Mouse (Mus musculus): ENCODE data around the gene Peak1.
A peak's percentile ranks its signal among the peaks of the same experiment; 100 is the strongest.

Gene Peak1

DNA sequence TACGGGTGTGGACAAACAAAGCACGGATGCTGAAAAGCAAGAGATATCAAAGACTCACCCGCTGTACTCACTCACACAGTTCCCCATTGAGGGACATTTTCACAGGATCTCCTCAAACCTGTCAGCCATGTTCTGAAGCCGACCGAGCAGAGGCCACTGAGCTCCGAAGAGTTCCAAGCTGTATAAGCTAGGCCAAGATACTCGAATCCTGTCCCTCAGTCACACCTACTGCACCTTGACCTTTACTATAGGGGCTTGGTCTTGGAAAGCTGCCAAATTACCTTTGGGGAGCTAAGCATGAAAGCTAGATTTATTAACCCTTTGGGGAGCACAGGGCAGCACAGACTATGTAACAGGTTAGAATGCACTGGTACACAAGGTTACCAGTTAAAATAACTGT is 174.0 kb downstream of the Peak1 start:
- no peak for DNase-seq

DNA sequence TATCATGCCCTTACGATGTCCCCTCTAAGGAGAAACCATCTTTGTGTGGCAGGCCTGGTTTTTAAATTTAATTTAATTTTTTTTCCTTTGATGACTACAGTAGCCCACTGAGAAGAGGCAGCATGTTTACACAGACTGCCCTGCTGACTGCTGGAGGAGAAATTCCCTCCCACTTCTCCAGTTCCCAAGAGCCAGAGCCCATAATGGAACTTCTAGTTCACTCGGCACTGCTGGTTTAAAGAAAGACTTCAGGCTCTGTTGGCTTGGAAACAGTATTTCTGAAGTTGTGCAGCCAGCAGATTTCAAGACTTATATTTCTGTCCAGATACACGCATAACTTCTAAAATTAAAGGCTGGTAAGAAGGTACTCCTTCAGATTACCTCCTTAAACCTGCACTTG is 175.2 kb downstream of the Peak1 start:
- DNase-seq = no peak

DNA sequence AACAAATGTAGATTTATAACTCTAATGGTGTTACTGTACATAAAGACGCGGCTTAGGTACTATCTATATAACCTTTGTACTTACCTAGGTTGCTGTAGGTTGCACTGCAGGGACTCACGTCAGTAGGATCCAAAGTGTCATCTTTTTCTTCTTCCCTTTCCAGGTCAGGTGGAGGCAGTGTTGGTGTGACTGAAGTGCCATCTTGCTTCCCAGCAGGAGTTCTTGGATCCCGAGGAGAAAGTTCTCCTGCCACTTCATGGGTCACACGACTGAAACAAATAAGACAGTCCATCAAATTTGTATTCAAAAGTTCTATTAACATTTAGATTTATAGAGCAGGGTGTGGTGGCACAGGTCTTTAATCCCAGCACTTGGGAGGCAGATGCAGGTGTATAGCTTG is 176.8 kb downstream of the Peak1 start:
- no peak for DNase-seq

DNA sequence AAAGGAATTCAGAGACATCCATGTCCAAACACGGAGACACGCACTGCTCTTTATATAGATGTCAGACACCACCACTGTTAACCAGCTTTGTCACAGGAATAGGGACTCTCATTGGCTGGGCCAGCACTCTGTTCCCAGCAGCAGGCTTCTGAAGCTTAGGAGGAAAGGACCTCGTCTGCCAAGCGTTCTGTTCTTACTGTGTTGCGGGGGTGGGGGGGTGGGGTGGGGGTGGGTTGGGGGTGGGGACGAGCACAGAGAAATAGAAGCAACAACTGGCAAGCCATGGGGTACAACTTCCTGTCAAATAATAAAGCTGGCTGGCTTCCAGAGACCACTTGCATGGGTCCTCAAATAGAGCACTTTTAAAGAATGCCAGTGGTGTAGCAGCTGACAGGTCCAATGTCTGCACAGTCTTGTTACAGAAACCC is 182.0 kb downstream of the Peak1 start:
- no peak for DNase-seq

DNA sequence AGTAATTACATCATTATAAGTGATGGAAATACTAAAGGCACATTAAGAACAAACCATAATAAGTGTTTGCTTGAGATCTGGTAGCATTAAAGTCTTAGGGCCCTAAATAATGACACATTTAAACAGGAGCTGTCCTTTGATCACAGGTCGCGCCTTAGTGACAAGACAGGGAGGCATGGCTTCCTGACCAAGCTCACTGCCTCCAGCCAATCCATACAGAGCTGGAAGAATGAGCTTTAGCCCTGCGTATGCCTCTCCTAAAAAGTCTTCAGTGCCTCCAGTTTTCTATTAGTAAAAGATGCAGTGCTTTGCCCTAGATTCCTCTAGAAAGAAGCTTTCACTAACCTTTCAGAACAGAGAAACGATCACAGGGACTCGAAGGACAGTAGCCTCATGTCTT is 182.6 kb downstream of the Peak1 start:
- DNase-seq = no peak

DNA sequence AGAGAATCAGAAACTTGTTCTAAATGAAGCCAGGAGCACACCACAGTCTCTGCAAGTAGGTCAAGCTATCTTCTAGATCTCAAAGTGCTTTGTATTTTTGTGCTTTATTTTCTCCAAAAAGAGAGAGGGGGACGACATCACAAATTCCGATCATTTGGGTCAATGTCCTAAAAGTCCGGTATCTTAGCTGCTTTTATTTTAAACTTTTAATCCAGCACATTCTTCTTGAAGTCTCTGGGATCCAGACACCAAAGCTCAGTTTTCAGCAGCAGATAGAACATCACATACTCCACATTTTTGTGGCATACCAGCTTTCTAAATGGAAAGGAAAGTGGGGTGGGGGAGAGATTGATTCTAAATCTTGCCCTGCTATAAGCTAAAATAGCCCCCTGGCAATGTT is 183.3 kb downstream of the Peak1 start:
- no peak for DNase-seq

- DNase-seq = no peak
Measured at GRCm38 (mm10) chr9:56233316-56233715, 184.6 kb downstream of the Peak1 start.

DNA sequence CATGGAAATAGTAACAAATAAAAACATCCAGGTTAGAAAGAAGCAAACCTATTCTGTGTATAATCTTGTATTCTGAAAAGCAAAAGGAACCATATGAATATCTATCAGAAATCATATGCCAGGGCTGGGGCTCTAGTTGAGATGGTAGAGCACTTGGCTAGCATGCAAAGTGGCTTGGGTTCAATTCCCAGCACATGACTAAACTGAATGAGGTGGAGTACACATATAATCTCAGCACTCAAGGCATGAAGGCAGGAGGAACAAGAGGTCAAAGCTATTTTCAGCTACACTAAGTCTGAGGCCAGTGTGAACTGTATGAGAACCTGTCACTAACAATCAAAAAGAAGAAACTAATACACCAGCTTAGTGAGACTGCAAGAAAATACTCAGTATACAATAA is 187.0 kb downstream of the Peak1 start:
- DNase-seq = no peak

DNA sequence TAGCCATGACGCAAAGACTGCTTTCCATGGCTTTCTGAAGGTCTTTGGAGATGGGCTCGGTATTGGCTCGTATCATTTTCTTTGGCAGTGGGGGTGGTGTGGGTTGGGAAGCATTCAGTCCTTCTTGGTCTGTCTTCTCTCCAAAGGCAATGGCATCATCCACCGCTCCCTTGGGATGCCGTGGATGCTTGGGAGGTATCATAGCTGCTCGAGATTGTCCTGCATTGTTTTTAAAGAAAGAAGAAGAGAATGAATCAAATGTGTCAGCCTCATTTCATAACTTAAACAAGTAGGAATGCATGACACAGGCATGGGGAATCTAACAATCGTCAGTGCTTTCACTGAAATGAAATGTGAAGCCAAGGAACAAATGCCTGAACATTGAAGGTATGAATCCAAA is 190.2 kb downstream of the Peak1 start:
- DNase-seq = no peak

GRCm38 (mm10) chr9:56223429-56224051 is 194.3 kb downstream of the Peak1 start:
- DNase-seq = peak; percentile 51 to 85

GRCm38 (mm10) chr9:56218860-56219259 is 199.0 kb downstream of the Peak1 start:
- DNase-seq = no peak

DNA sequence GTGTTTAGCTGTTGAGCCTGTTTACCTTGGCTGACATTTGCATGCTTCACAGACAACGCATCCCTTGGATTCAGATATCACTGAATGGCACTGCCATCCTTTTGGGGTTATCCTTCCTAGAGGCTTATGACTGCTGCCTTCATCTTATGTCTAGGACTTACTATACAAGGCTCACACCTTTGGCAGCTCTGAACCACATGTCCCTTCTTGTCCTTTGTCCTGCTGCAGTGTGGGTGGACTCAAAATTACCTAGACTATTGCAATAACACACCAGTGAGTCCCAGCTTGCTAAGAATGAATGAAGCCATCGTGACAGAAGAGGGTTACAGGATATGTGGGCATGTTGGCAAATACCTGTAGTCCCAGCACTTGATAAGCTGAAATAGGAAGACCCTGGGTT is 199.8 kb downstream of the Peak1 start:
- DNase-seq = no peak

DNA sequence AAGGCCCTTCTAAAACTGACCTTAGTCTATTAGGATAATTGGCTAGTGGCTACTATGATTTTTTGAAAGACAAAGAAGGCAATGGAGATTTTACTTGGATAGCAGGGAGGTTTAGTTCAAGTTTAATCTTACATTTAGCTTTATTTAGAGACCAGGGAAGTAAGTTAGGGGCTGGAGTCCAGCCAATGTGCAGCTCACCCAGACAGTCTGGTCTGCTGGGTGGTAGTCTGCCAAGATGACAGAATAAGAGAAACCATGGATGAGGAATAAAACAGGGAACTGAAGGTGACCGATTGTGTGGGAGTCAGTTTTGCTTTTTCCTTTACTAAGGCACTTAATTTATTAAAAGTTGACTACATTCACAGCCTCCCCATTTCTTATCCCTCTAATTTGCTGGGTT is 200.5 kb downstream of the Peak1 start:
- DNase-seq = no peak

DNA sequence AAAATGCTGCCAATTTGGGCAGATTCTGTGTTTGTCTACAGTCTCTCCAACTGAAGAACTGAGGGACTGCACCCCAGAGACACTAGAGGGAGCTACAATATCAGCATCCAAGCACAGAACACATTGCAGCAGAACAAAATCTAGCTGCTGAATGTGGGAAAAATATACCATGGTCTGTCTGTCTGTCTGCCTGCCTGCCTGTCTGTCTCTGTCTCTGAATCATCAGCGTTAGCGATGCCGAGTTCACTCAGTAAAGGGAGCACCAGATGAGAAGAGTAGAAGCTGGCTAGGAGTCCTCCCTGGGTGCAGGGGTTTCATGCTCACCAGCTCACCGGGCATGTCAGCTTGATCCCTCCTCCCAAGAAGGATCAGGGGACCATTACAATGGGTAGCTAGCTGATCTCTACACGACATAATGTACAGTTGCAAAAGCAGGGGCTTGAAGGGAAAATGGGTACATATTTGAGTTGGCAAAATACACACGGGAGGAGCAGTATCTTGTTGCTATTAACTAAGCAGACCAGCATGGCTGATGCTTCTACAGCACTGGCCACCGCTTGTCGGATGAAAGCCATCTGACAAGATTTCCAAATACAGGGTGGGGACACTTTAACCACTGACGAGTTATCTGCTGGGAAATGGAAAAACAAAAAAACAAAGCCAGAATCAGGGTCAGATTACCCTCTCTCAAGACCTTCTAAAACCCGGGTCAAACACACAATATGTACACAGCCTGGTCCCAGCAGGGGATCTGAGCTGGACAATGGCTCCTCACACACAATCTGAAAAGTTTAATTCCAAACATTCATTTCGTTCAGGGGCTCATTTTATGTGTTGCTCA is 204.2 kb downstream of the Peak1 start:
- DNase-seq = peak; percentile 13 to 41

DNA sequence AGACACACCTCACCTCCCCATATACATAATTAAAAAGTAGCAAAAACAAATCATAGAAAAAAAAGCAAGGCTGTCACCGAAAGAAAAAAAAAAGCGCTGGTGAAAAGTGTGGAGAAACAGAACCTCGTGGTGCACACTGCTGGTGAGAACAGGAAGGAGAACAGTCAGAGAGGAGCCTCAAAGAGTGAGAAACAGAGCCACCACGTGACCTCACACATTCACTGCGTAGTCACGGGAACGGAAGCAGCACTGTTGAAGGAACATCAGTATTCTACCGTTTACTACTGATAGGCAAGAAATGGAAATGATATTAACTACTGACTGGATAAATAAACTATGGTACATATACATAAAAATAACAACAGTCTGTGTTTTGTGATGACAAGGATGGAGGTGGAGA is 209.1 kb downstream of the Peak1 start:
- no peak for DNase-seq

- no peak for DNase-seq
Measured at GRCm38 (mm10) chr9:56207516-56207915, 210.4 kb downstream of the Peak1 start.

- no peak for DNase-seq
Measured at GRCm38 (mm10) chr9:56207083-56207482, 210.8 kb downstream of the Peak1 start.

DNA sequence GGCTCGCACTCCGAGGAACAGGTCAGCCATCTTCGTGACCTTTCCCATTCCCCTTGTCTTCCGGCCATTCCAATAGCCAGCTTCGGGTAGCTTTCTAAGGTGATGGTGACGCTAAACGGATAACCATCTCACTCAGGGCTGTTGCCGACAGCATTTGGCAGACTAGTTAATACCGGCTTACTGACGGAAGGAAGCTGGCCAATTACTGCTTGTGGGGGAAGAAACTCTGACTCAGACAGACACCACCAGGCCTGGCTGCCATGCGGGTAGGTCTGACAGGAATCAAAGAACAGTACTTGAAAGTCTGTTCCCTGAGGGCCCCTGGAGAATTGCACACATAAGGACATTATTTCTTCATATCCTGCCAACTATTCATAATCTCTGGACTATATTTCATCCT is 212.5 kb downstream of the Peak1 start:
- no peak for DNase-seq

DNA sequence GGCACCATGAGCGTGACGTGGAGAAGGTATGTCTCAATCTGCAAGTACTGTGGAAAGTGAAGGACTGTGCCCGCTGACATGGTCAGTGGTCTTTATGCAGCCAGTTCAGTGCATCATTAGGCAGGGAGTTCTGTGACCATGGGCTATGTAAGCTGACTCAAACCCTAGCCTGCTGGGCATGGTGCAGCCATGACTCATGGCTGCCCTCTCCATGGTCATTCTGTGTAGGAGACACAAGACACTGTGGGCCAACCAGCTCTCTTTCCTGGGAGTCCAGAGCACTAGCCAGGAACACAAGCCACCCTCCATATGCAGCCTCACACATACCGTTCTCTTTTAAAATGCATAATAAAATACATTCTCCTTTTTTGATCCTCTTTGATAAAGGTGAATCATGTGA is 213.6 kb downstream of the Peak1 start:
- DNase-seq = no peak

DNA sequence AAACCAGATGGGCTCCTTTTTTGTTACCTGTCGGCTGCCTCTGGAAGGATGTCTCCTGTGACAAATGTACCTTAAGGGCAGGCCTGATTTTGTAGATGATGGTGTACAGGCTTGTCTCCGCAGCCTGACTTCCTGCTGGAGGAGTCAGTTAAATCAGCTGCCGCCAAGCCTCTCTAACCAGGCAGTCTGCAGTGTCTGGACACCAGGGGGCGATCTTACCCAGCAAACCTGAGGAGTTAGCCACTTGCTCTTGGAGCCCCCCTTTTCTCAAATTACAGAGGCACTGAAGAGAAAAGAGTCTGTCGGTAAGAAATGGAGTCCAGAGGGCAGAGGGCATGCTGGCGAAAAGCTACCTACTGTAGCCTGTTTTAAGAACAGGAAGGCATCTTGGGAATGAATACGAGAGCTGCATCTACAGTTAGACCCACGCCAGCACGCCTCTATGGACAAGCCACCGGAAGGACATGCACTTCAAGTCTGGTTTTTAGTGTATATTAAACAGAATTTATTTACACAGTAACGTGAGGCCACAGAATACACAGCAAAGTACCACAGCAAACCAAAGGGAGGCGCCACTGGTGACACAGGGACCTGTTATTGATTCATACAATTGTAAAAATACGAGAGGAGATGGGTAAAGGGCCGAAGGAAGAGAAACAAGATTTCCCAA is 217.1 kb downstream of the Peak1 start:
- peak; percentile 58 to 82 for DNase-seq

DNA sequence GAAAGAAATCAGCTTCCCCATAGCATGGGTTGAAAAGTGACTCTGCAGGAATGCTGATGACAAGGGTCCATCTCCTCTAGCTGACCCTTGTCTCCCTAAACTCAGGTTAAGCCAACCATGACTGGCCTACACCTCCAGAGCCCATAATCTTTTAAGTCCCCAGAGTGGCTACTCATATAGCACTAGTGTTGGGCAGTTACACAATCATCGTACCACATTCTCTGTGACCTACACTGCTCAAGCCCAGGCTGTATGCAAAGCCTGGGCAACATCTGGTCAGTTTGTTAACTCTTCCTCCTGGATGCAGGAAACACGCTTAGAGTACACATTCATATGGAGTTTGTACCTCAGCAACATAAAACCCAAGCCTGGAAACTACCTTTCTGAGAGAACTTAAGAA is 217.7 kb downstream of the Peak1 start:
- no peak for DNase-seq

DNA sequence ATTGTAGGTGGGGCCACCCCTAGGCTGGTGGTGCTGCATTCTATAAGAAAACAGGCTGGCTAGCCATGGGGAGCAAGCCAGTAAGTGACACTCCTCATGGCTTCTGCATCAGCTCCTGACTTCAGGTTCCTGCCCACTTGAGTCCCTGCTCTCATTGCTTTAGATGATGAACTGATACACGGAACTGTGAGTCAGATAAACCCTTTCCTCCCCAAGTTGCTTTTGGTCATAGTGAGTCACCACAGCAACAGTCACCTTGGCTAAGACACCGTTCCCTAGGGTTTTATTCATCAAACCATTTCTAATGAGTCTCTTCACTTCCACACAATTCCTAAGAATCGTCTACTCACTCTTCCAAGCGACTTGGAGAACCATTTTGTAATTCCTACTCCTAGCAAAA is 220.9 kb downstream of the Peak1 start:
- no peak for DNase-seq

DNA sequence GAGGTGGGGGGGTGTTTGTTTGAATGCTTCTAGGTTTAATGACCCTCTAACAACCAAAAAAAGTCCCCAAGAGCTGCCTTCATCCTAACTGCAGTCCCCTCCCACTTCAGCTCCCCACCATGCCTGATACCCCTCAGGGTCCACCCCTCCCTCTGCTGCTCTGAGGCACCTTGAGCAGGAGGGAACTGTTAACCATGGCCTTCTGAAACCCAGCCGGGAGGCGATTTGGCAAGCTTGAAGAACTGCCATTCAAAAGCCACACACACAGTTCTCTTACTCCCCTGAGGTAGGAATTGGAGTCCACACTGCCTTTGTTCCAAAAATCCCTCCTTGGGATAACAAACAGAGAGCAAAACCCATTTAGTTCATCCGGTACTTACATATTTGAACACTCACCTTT is 222.7 kb downstream of the Peak1 start:
- no peak for DNase-seq
